Mouse (Mus musculus) left cerebral cortex, adult 2 months (tissue): ENCODE measurements around the gene Btn1a1. TPM values are rescaled to one million over a fixed set of nuclear protein-coding genes. Genes with fewer than 3 reads are reported as not detected.

ENCODE experiments used
- DNase-seq, 2 experiments: peaks; one replicate each; pipeline ENCODE4 v3.0.0; 2021 to 2022; ENCODE audit warnings: low spot score in 2 of 2, mixed read lengths in 1 of 2; ENCODE audit errors: extremely low spot score in 1 of 2
- H3K27ac ChIP-seq: fragments of 200-600 bp; 2 replicates; pipeline ENCODE4 v1.8.1; 2022
- H3K4me3 ChIP-seq: fragments of 200-600 bp; 2 replicates; pipeline ENCODE4 v1.8.1; 2022
- CTCF ChIP-seq: fragments of 200-600 bp; IDR thresholded peaks from 2 replicates; pipeline ENCODE4 v1.8.1; 2022; ENCODE audit warnings: antibody characterized with exemption, mild to moderate bottlenecking, moderate library complexity
- intact Hi-C: fragments of 180-260 bp; cut with DNase I; formaldehyde crosslinking; loops from one replicate; pipeline ENCODE4 v1.15.1; 2025
- total RNA-seq, 2 experiments: library from RNA; stranded (reverse); gene quantifications; 2 replicates each; pipeline ENCODE4 v1.2.3; 2021

Btn1a1 gene
- total RNA-seq, 2 experiments from 2014 or later, result not detected

DNA sequence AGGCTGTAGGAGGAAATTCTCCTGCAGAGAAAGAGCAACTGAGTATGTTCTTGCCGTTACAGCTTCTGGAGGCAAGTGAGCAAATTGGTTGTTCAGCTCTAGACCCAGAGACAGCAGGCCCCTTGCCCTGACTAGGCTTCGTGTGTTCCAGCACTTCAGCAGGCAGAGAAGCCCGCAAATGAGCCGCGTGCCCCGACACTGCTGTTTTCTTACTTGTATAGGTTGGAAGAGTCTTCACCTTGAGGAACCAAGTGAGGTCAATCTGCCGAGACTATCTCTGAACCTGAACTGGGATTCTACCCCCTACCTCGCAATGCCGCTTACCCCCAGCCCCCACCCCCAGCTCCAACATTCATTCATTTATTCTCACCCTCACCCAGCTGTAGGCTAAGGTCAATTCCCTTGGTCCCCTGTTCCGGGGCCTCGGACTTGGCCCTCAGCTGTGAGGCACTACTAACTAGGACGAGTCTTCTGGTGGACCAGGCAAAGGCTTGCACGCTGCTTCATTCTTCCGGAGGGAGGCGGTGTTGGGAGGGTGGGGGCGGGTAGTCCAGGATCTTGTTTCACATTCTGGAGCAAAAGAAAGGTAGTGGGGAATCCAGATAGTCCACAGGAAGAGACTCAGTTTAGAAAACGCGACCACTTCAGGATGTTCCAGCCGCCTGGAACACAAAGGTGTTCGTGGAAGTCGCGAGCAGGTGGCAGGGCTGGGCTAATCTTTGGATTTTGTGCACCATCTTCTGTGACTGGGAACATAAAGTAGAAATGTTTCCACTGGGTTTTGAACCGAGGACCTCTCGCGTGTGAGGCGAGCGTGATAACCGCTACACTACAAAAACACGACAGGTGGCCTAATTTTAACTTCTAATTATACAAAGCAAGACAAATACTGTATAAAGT, 54.1 kb downstream of the Btn1a1 start:
- peak; percentile 68 to 72 for DNase-seq
- TF ChIP-seq CTCF, result peak; percentile 30
- peak overlapping the region; percentile 51 for H3K4me3 ChIP-seq
- H3K27ac ChIP-seq, result no peak overlapping the region
- intact Hi-C loops, result loop anchor here (1.0 to 5.0 kb wide), 3 partner anchors 10 to 1701 kb away; no protein-coding TSS in a partner anchor

DNA sequence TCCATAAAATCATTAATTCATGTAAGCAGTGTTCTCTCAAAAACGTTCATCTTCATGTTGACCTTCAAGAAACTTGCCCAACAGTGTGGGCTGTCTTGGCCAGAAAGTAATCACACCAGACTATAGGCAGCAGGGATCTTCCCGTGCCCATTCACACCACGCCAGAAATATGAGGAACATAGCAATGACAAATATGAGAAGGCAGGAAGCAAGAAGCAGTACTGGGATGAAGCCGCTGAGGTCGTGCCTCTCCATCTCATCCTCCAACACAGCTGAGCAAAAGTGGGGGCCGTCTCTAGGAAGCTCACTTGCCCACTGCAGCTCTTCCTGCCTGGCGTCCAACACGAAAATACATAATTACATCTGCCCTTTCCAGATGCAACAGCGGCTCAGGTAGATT, 55.1 kb downstream of the Btn1a1 start:
- no peak overlapping the region for H3K4me3 ChIP-seq
- no peak for DNase-seq
- no peak for TF ChIP-seq CTCF
- no peak overlapping the region for H3K27ac ChIP-seq
- intact Hi-C loops, result loop anchor here (5.0 kb wide), 1 partner anchor 1358 kb away; no protein-coding TSS in a partner anchor

Other genes with a start within 250 kb of the Btn1a1 start
- gene Vmn1r222, start 230.0 kb downstream of the Btn1a1 start, total RNA-seq, result not detected
- gene Vmn1r223, start 218.8 kb downstream of the Btn1a1 start, total RNA-seq, result not detected
- 10 to 100 TPM; 29.8 to 33.3 TPM for gene Zfp322a, start 96.7 kb downstream of the Btn1a1 start, total RNA-seq
- gene Abt1, start 42.0 kb downstream of the Btn1a1 start, total RNA-seq, result 1 to 10 TPM; 8.9 to 9.8 TPM
- gene Btn2a2, start 23.0 kb upstream of the Btn1a1 start, total RNA-seq, result 1 to 10 TPM in 1 of 2 experiments, under 1 TPM in 1; 0.65 to 1.4 TPM
- 100 to 1,000 TPM; 289 to 340 TPM for gene Hist1h4h, start 65.1 kb upstream of the Btn1a1 start, total RNA-seq
- gene Hist1h2af, start 68.0 kb upstream of the Btn1a1 start, total RNA-seq, result 1 to 10 TPM; 2.4 to 4.4 TPM
- gene Hist1h3g, start 69.5 kb upstream of the Btn1a1 start, total RNA-seq, result 1 to 10 TPM; 2.6 to 5.1 TPM
- under 1 TPM; 0.61 TPM for gene Hist1h2bh, start 77.5 kb upstream of the Btn1a1 start, total RNA-seq
- gene Hist1h3f, start 78.2 kb upstream of the Btn1a1 start, total RNA-seq, result 10 to 100 TPM; 12.9 to 15.5 TPM
- gene Hist1h4f, start 85.7 kb upstream of the Btn1a1 start, total RNA-seq, result 100 to 1,000 TPM; 161 to 177 TPM
- gene Hist1h1d, start 87.4 kb upstream of the Btn1a1 start, total RNA-seq, result 1 to 10 TPM; 3.5 TPM
- 10 to 100 TPM; 40.1 to 50.4 TPM for gene Hist1h3e, start 96.5 kb upstream of the Btn1a1 start, total RNA-seq
- gene Hist1h2ae, start 105.3 kb upstream of the Btn1a1 start, total RNA-seq, result 1 to 10 TPM; 2.4 to 5.0 TPM
- 10 to 100 TPM; 68.0 to 71.2 TPM for gene Hist1h2bg, start 105.5 kb upstream of the Btn1a1 start, total RNA-seq
- 10 to 100 TPM; 19.7 to 24.1 TPM for gene Hist1h2bf, start 108.3 kb upstream of the Btn1a1 start, total RNA-seq
- gene Hist1h2ad, start 108.5 kb upstream of the Btn1a1 start, total RNA-seq, result 1 to 10 TPM; 3.8 to 9.0 TPM
- 1 to 10 TPM; 6.9 to 9.9 TPM for gene Hist1h3d, start 109.9 kb upstream of the Btn1a1 start, total RNA-seq
- gene Hist1h4d, start 115.7 kb upstream of the Btn1a1 start, total RNA-seq, result 100 to 1,000 TPM; 141 to 157 TPM
- 1 to 10 TPM; 5.4 to 7.9 TPM for gene Hist1h2be, start 155.2 kb upstream of the Btn1a1 start, total RNA-seq
- gene Hist1h1e, start 156.7 kb upstream of the Btn1a1 start, total RNA-seq, result 10 to 100 TPM; 53.2 to 57.3 TPM
- 1 to 10 TPM; 2.1 to 2.7 TPM for gene Hist1h2ac, start 218.0 kb upstream of the Btn1a1 start, total RNA-seq
- 10 to 100 TPM; 27.0 to 29.1 TPM for gene Hist1h2bc, start 218.3 kb upstream of the Btn1a1 start, total RNA-seq
- gene Hist1h1t, start 229.9 kb upstream of the Btn1a1 start, total RNA-seq, result not detected
- 100 to 1,000 TPM; 103 TPM for gene Hist1h4c, start 232.6 kb upstream of the Btn1a1 start, total RNA-seq
- 1 to 10 TPM; 2.4 to 3.1 TPM for gene Hfe, start 245.0 kb upstream of the Btn1a1 start, total RNA-seq